Mouse (Mus musculus) C2C12 (cell line): ENCODE results near the gene Sppl2a. TPM values are rescaled to one million over a fixed set of nuclear protein-coding genes. Genes with fewer than 3 reads are reported as not detected.

ENCODE experiments used
- H3K27me3 ChIP-seq: one replicate; pipeline ENCODE4 v1.6.1; 2011; ENCODE audit not compliant: control insufficient read depth, insufficient read depth, insufficient read length
- H3K36me3 ChIP-seq: one replicate; pipeline ENCODE4 v1.6.1; 2011; ENCODE audit not compliant: control insufficient read depth, insufficient read depth
- H3K4me3 ChIP-seq: one replicate; pipeline ENCODE4 v1.5.1; 2011; ENCODE audit warnings: mild to moderate bottlenecking, control low read depth; ENCODE audit not compliant: poor library complexity, insufficient read depth, severe bottlenecking
- H3K79me2 ChIP-seq: one replicate; pipeline ENCODE4 v1.6.1; 2011; ENCODE audit not compliant: control insufficient read depth, insufficient read depth
- H3K79me3 ChIP-seq: one replicate; pipeline ENCODE4 v1.6.1; 2011; ENCODE audit warnings: low read depth, control low read depth
- H3ac ChIP-seq: one replicate; pipeline ENCODE3; 2011; ENCODE audit warnings: low read depth; ENCODE audit not compliant: control insufficient read depth, insufficient read length
- CEBPB ChIP-seq: IDR thresholded peaks from one replicate; pipeline ENCODE4 v1.6.1; 2011; ENCODE audit warnings: low read depth, mild to moderate bottlenecking, control low read depth, moderate library complexity
- CTCF ChIP-seq: IDR thresholded peaks from one replicate; pipeline ENCODE4 v1.5.1; 2011; ENCODE audit not compliant: control insufficient read depth, insufficient read depth, insufficient read length
- FOSL1 ChIP-seq: IDR thresholded peaks from one replicate; pipeline ENCODE4 v1.8.0; 2011; ENCODE audit warnings: mild to moderate bottlenecking, low read length; ENCODE audit not compliant: poor library complexity, insufficient read depth, severe bottlenecking
- MAX ChIP-seq: IDR thresholded peaks from one replicate; pipeline ENCODE4 v1.6.1; 2011; ENCODE audit warnings: mild to moderate bottlenecking, control low read depth
- MYOD1 ChIP-seq: IDR thresholded peaks from one replicate; pipeline ENCODE4 v1.6.1; 2011; ENCODE audit warnings: low read depth; ENCODE audit not compliant: control insufficient read depth, insufficient read length
- MYOG ChIP-seq: IDR thresholded peaks from one replicate; pipeline ENCODE4 v1.6.1; 2011; ENCODE audit not compliant: control insufficient read depth, insufficient read length; ENCODE audit errors: extremely low read depth
- USF1 ChIP-seq: IDR thresholded peaks from one replicate; pipeline ENCODE4 v1.6.1; 2011; ENCODE audit warnings: low read depth, mild to moderate bottlenecking, control low read depth, moderate library complexity
- polyA plus RNA-seq: library from polyadenylated mRNA; unstranded; fragments of >200 nt; fragmentation: generic; extraction: Trizol; gene quantifications from one replicate; pipeline ENCODE4 v1.2.1, GENCODE M21; 2012; ENCODE audit warnings: missing spikeins

The Sppl2a gene
- polyA plus RNA-seq, 1 experiment, result 15.3 TPM

- Histone ChIP-seq H3K27me3 (no peaks in the 10 kb centered on the region), H3K79me2 (peaks cover 48% of the 10 kb centered on the region), H3ac (peak within 1 kb of the TSS; percentile 98), H3K4me3 (peak within 1 kb of the TSS; percentile 85), H3K79me3 (peaks cover 46% of the 10 kb centered on the region), H3K36me3 (no peaks in the 10 kb centered on the region)
- TF ChIP-seq FOSL1 (no peak), MAX (peak; percentile 85), USF1 (peak; percentile 96)
Observed at GRCm38 (mm10) chr2:126875871-126876796, 56.9 kb downstream of the Sppl2a start, which contains the start of gene Trpm7. TSS of gene Trpm7 (minus strand) at chr2:126876230.

GRCm38 (mm10) chr2:126875516-126875835, 57.6 kb downstream of the Sppl2a start:
- Histone ChIP-seq H3K79me3 (peaks cover 53% of the 10 kb centered on the region), H3K27me3 (no peaks in the 10 kb centered on the region), H3K79me2 (peaks cover 55% of the 10 kb centered on the region), H3K36me3 (no peaks in the 10 kb centered on the region), H3K4me3 (peak overlapping the region; percentile 85), H3ac (peak overlapping the region; percentile 98)
- TF ChIP-seq MAX (no peak), CEBPB (no peak), FOSL1 (no peak), CTCF (no peak), MYOG (no peak), MYOD1 (no peak), USF1 (no peak)

- peaks cover 60% of the 10 kb centered on the region for H3K79me2 ChIP-seq
- H3K79me3 ChIP-seq, result peaks cover 58% of the 10 kb centered on the region
- peak overlapping the region; percentile 98 for H3ac ChIP-seq
- no peaks in the 10 kb centered on the region for H3K27me3 ChIP-seq
- TF ChIP-seq CEBPB (no peak), MYOD1 (no peak), MYOG (no peak)
- no peaks in the 10 kb centered on the region for H3K36me3 ChIP-seq
- H3K4me3 ChIP-seq, result peak overlapping the region; percentile 85
Observed at GRCm38 (mm10) chr2:126874809-126875515, 58.1 kb downstream of the Sppl2a start.

DNA sequence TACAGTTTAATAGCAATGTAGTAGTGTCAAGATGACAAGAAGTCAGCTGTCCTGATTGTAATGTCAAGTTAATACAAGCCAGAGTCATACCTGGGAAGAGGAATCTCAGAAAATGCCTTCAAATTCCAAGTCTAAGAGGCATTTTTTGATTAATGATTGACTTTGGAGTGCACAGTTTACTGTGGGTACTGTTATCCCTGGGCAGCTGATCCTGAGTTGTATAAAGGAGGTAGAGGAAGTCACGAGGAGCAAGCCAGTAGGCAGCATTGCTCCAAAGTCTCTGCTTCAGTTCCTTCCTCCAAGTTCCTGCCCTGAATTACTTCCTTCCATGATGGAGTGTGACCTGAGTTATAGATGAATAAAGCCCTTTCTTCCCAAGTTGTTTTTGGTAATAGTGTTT, 66.7 kb downstream of the Sppl2a start:
- Histone ChIP-seq H3K36me3 (peaks cover 5% of the 10 kb centered on the region), H3K27me3 (no peaks in the 10 kb centered on the region), H3K4me3 (no peak overlapping the region), H3K79me3 (peaks cover 96% of the 10 kb centered on the region), H3K79me2 (peaks cover 100% of the 10 kb centered on the region), H3ac (no peak overlapping the region)
- no peak for TF ChIP-seq MAX
- no peak for TF ChIP-seq MYOG
- TF ChIP-seq CTCF, result no peak
- TF ChIP-seq MYOD1, result no peak
- no peak for TF ChIP-seq FOSL1
- no peak for TF ChIP-seq CEBPB
- TF ChIP-seq USF1, result no peak

GRCm38 (mm10) chr2:126865501-126866199, 67.4 kb downstream of the Sppl2a start:
- no peak overlapping the region for H3K4me3 ChIP-seq
- TF ChIP-seq FOSL1 (no peak), CTCF (no peak), MAX (no peak), MYOD1 (no peak), USF1 (no peak), CEBPB (no peak), MYOG (no peak)
- H3K79me3 ChIP-seq, result peaks cover 94% of the 10 kb centered on the region
- H3K79me2 ChIP-seq, result peaks cover 100% of the 10 kb centered on the region
- no peak overlapping the region for H3ac ChIP-seq
- peaks cover 5% of the 10 kb centered on the region for H3K36me3 ChIP-seq
- no peaks in the 10 kb centered on the region for H3K27me3 ChIP-seq
